Mouse (Mus musculus): Measurements from ENCODE around the gene Larp7.

GRCm38 (mm10) chr3:127547882-127548281 lies 5.3 kb downstream of the Larp7 start:
- TF ChIP-seq POLR2A (IDR thresholded peaks at IDR 0.05; ENCODE audit: insufficient read depth, low read depth, low read length) = no peak
- TF ChIP-seq CTCF (IDR thresholded peaks at IDR 0.05) = peak; percentile 67
